Comparison of ENCODE assay signal across 12 mouse cellular contexts in genomic region chr2:77169218-77169617, GRCm38 (mm10). TPM values are rescaled to one million over a fixed set of nuclear protein-coding genes. Genes with fewer than 3 reads are reported as not detected.
A peak's percentile ranks its signal among the peaks of the same experiment; 100 is the strongest.
DNase-seq lines count a peak whose midpoint lies in the region; ATAC-seq and TF ChIP-seq lines count a peak whose summit lies in the region.
"Had no signal": no experiment of that assay in that cellular context is flagged by ENCODE, and none has a peak within 500 bp of the region (broad histone marks: within the 10 kb centered on the region; RNA-seq: fewer than 3 reads in every experiment).

No protein-coding gene starts in this region.

- H3K4me1 ChIP-seq in heart, embryonic 11.5 days (ENCODE audit: control insufficient read depth, insufficient read depth, low read length) = peaks cover 41% of the 10 kb centered on the region
- H3K4me1 ChIP-seq in lung, adult 2 months (ENCODE audit: control insufficient read depth, insufficient read depth, low read length) = peaks cover 3% of the 10 kb centered on the region
- H3K4me1 ChIP-seq in intestine, embryonic 14.5 days (replicated peaks; ENCODE audit: control insufficient read depth, insufficient read depth, low read length) = peaks cover 29% of the 10 kb centered on the region
- peaks cover 11% of the 10 kb centered on the region; the same call in 1 of the 2 replicates for H3K4me1 ChIP-seq in neural tube, embryonic 14.5 days (ENCODE audit: control insufficient read depth, insufficient read depth, low read length)

- TF ChIP-seq POLR2A in lung, adult 2 months (IDR thresholded peaks at IDR 0.05; ENCODE audit: borderline replicate concordance, extremely low read depth, low read depth, low read length) = no peak

- intact Hi-C loops in heart, postnatal 25 days (cut with DNase I) = loop anchor here (5.0 kb wide), 1 partner anchor 42 kb away; no protein-coding TSS in a partner anchor

- no peaks in the 10 kb centered on the region; the same call in 1 of the 2 replicates for H3K36me3 ChIP-seq in heart, embryonic 11.5 days (ENCODE audit: control insufficient read depth, insufficient read depth, low read length)
- no peaks in the 10 kb centered on the region for H3K36me3 ChIP-seq in intestine, embryonic 14.5 days (ENCODE audit: control insufficient read depth, insufficient read depth, low read length)
- H3K36me3 ChIP-seq in neural tube, embryonic 14.5 days (ENCODE audit: control insufficient read depth, insufficient read depth, low read length) = no peaks in the 10 kb centered on the region
- H3K36me3 ChIP-seq: midbrain, embryonic 12.5 days had no signal

- ATAC-seq in heart, embryonic 11.5 days (replicated peaks; ENCODE audit: insufficient number of reproducible peaks, low FRiP score, low TSS enrichment) = peak; percentile 47; the same call in 1 of the 2 replicates
- ATAC-seq in intestine, embryonic 14.5 days (replicated peaks; ENCODE audit: low FRiP score, low TSS enrichment, low read depth) = no peak
- no peak for ATAC-seq in neural tube, embryonic 14.5 days (ENCODE audit: low read depth)

- DNase-seq in heart, postnatal 25 days (ENCODE audit: low spot score) = no peak
- no peak for DNase-seq in lung, adult 2 months
- no peak for DNase-seq in lung, postnatal 25 days (ENCODE audit: low spot score)
- DNase-seq in intestine, embryonic 14.5 days (ENCODE audit: low spot score) = no peak
- no peak for DNase-seq in right cerebral cortex, postnatal 25 days
- no peak for DNase-seq in layer of hippocampus, adult 11-12 months (ENCODE audit: low spot score)
- DNase-seq: layer of hippocampus, adult 9-11 months; right cerebral cortex, adult 18-20 months; thymus, adult 18-20 months had no signal

- no peaks in the 10 kb centered on the region for H3K27me3 ChIP-seq in heart, embryonic 11.5 days (ENCODE audit: control insufficient read depth, insufficient read depth, low read length)
- H3K27me3 ChIP-seq in intestine, embryonic 14.5 days (replicated peaks; ENCODE audit: control insufficient read depth, insufficient read depth, low read length) = no peaks in the 10 kb centered on the region
- no peaks in the 10 kb centered on the region for H3K27me3 ChIP-seq in neural tube, embryonic 14.5 days (ENCODE audit: control insufficient read depth, insufficient read depth, low read length)

- 36% methylated on average over 4 of the region's 4 CpGs for WGBS in heart, embryonic 11.5 days (ENCODE audit: insufficient replicate concordance)
- whole genome bisulfite sequencing in lung, adult 2 months = 54% methylated on average over 4 of the region's 4 CpGs
- 79% methylated on average over 4 of the region's 4 CpGs for WGBS in intestine, embryonic 14.5 days
- 81% methylated on average over 4 of the region's 4 CpGs for WGBS in neural tube, embryonic 14.5 days

- no peak for TF ChIP-seq CTCF in lung, adult 2 months (IDR thresholded peaks at IDR 0.05; ENCODE audit: insufficient read depth, low read length)

- peak overlapping the region; percentile 80 for H3K9ac ChIP-seq in heart, embryonic 11.5 days (ENCODE audit: low read depth, low read length)
- H3K9ac ChIP-seq in intestine, embryonic 14.5 days (ENCODE audit: low read length) = no peak overlapping the region
- no peak overlapping the region for H3K9ac ChIP-seq in neural tube, embryonic 14.5 days (replicated peaks; ENCODE audit: low read depth, low read length)

- H3K4me2 ChIP-seq in heart, embryonic 11.5 days = peak overlapping the region; percentile 77
- peak overlapping the region; percentile 92; the same call in 1 of the 2 replicates for H3K4me2 ChIP-seq in intestine, embryonic 14.5 days (ENCODE audit: low read length)
- peak overlapping the region; percentile 67 for H3K4me2 ChIP-seq in neural tube, embryonic 14.5 days (ENCODE audit: low read depth, low read length)

- H3K27ac ChIP-seq in heart, embryonic 11.5 days (ENCODE audit: low read depth, low read length) = peak overlapping the region; percentile 92
- no peak overlapping the region for H3K27ac ChIP-seq in intestine, embryonic 14.5 days (ENCODE audit: low read depth)
- H3K27ac ChIP-seq in neural tube, embryonic 14.5 days (ENCODE audit: low read depth, low read length) = no peak overlapping the region
- H3K27ac ChIP-seq: midbrain, embryonic 12.5 days had no signal

- H3K9me3 ChIP-seq in heart, embryonic 11.5 days (replicated peaks; ENCODE audit: control insufficient read depth, low read length) = no peaks in the 10 kb centered on the region
- no peaks in the 10 kb centered on the region for H3K9me3 ChIP-seq in intestine, embryonic 14.5 days (ENCODE audit: control insufficient read depth, low read length)
- no peaks in the 10 kb centered on the region for H3K9me3 ChIP-seq in neural tube, embryonic 14.5 days (ENCODE audit: control insufficient read depth, low read length)
- H3K9me3 ChIP-seq: midbrain, embryonic 12.5 days had no signal

- peak overlapping the region; percentile 65 for H3K4me3 ChIP-seq in heart, embryonic 11.5 days (ENCODE audit: low read depth, low read length)
- H3K4me3 ChIP-seq in lung, adult 2 months (replicated peaks; ENCODE audit: extremely low read depth, low read depth, low read length) = peak overlapping the region; percentile 21
- 0 out of 2 replicates have a peak overlapping the region, but pooled peaks have one; percentile 51 for H3K4me3 ChIP-seq in intestine, embryonic 14.5 days (ENCODE audit: low read depth, low read length)
- H3K4me3 ChIP-seq in neural tube, embryonic 14.5 days (ENCODE audit: low read depth, low read length) = no peak overlapping the region

RNA-seq across cellular contexts. Expression of gene Ccdc141, which starts 1.2 kb away (rescaled TPM):
- polyA plus RNA-seq in heart, embryonic 11.5 days (2014; fragmentation: Nextera tagmentation; extraction: Ambion mirVana) = 163 and 234 TPM in 2 replicates
- 100 to 1,000 TPM; 239 to 243 TPM for total RNA-seq in heart, postnatal 25 days (2021)
- polyA plus RNA-seq in lung, adult 2 months (2012; rRNA removed) = 15.9 and 19.8 TPM in 2 replicates
- 7.2 and 7.4 TPM in 2 replicates for polyA plus RNA-seq in intestine, embryonic 14.5 days (2014; fragmentation: Nextera tagmentation; extraction: Ambion mirVana)
- polyA plus RNA-seq in neural tube, embryonic 14.5 days (2014; fragmentation: Nextera tagmentation; extraction: Ambion mirVana) = 5.7 and 6.9 TPM in 2 replicates
